Mouse (Mus musculus): ENCODE data around the gene Lcorl. TPM values are rescaled to one million over a fixed set of nuclear protein-coding genes. Genes with fewer than 3 reads are reported as not detected.

Gene Lcorl
- polyA plus RNA-seq (2015; fragmentation: Nextera tagmentation; extraction: Ambion mirVana): 41.5 and 43.6 TPM in 2 replicates

GRCm38 (mm10) chr5:45857254-45858011 is at the start of gene Lcorl:
Gene Lcorl (minus strand): TSS chr5:45857615.

GRCm38 (mm10) chr5:45669598-45670279 is 187.7 kb downstream of the Lcorl start, which contains the start of gene Ncapg:
Gene Ncapg (plus strand): TSS chr5:45669919.

Other genes starting within 250 kb of the Lcorl start
- 17.9 TPM in 2 replicates for gene Fam184b, start 218.0 kb downstream of the Lcorl start, polyA plus RNA-seq (2015; fragmentation: Nextera tagmentation; extraction: Ambion mirVana)
- 3.2 and 3.3 TPM in 2 replicates for gene Ncapg, start 187.7 kb downstream of the Lcorl start, polyA plus RNA-seq (2015; fragmentation: Nextera tagmentation; extraction: Ambion mirVana)

Measured in neural tube, postnatal 0 days (tissue).